Mouse (Mus musculus) embryonic fibroblast, embryonic 13.5 days (primary cell): ENCODE measurements around the gene Arid5b.

Experiments
- CTCF ChIP-seq: IDR thresholded peaks from 2 replicates; pipeline ENCODE4 v1.5.1; 2011; ENCODE audit warnings: mild to moderate bottlenecking, control low read depth, low read length, moderate library complexity, borderline replicate concordance; ENCODE audit not compliant: insufficient read depth
- POLR2A ChIP-seq: IDR thresholded peaks from 2 replicates; pipeline ENCODE4 v1.6.1; 2011; ENCODE audit warnings: low read depth, mild to moderate bottlenecking, control low read depth, low read length, moderate library complexity

- TF ChIP-seq CTCF (no peak), POLR2A (no peak)
These were observed 164.9 kb downstream of the Arid5b start for GRCm38 (mm10) chr10:68113645-68114044.
